Mouse (Mus musculus): ENCODE measurements around the gene 0610040J01Rik.

DNA sequence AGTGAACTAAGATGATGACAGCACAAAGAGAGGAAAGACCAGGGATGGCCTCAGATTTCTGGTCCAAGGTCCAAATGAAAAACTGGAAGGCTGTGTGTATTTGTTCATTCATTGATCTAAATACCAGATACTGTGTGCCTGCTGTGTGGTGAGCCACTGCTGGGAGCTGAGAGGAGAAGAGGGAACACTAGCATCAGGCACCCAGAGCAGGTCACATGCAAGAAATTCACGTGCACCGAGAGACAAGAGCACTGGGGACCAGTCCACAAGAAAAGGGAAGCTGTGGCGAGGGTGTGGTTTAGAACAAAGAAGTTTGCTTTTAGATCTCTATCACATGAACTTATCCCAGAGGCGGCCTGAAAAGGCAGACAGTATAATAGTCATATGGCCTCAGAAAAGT lies 126.4 kb downstream of the 0610040J01Rik start:
- TF ChIP-seq POLR2A (IDR thresholded peaks at IDR 0.05; ENCODE audit: borderline replicate concordance, extremely low read depth, low read depth, low read length), result no peak
- no peak for TF ChIP-seq CTCF (IDR thresholded peaks at IDR 0.05; ENCODE audit: insufficient read depth, low read length)
